In the genomic region with DNA sequence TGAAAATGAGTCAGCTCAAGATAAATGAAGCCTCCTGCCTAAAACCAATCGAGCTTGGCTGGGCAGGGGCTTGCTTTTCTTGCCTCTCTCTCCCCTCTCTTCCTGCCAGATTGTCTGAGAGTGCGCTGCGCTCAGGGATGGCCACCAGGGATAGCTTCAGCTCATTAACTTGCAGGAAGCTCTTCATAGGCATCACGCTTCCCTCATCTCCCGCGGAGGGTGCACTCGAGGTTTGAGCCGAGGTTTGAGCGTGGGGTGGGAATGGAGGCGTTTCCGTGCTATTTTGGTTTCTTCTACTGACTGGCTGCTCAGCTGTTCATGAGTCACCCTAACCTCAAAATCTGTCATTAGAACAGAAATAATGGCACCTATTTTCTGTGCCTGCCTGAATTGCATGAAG, we compare ENCODE assay signal across 9 mouse cellular contexts.
A peak's percentile ranks its signal among the peaks of the same experiment; 100 is the strongest.
DNase-seq lines count a peak whose midpoint lies in the region; ATAC-seq lines count a peak whose summit lies in the region.
"Had no signal": no experiment of that assay in that cellular context is flagged by ENCODE, and none has a peak within 500 bp of the region (broad histone marks: within the 10 kb centered on the region; RNA-seq: fewer than 3 reads in every experiment).

No protein-coding gene starts in this region.

- no peak overlapping the region for H3K9ac ChIP-seq in kidney, embryonic 14.5 days (ENCODE audit: low read depth, low read length)
- no peak overlapping the region for H3K9ac ChIP-seq in embryonic facial prominence, embryonic 15.5 days
- H3K9ac ChIP-seq in liver, embryonic 12.5 days, result no peak overlapping the region
- H3K9ac ChIP-seq: stomach, embryonic 15.5 days had no signal

- no peaks in the 10 kb centered on the region for H3K27me3 ChIP-seq in kidney, embryonic 14.5 days (ENCODE audit: control insufficient read depth, insufficient read depth, low read length)
- H3K27me3 ChIP-seq in embryonic facial prominence, embryonic 15.5 days, result no peaks in the 10 kb centered on the region
- no peaks in the 10 kb centered on the region for H3K27me3 ChIP-seq in liver, embryonic 12.5 days (replicated peaks)
- H3K27me3 ChIP-seq: stomach, embryonic 15.5 days had no signal

- H3K4me3 ChIP-seq in kidney, embryonic 14.5 days (ENCODE audit: low read length), result no peak overlapping the region
- H3K4me3 ChIP-seq in embryonic facial prominence, embryonic 15.5 days (replicated peaks), result no peak overlapping the region
- H3K4me3 ChIP-seq in liver, embryonic 12.5 days, result no peak overlapping the region
- H3K4me3 ChIP-seq: stomach, embryonic 15.5 days had no signal

- 19% methylated on average over 11 of the region's 11 CpGs for WGBS in kidney, embryonic 14.5 days
- WGBS in embryonic facial prominence, embryonic 15.5 days, result 38% methylated on average over 11 of the region's 11 CpGs
- 17% methylated on average over 11 of the region's 11 CpGs for WGBS in liver, embryonic 12.5 days (ENCODE audit: insufficient replicate concordance)

- intact Hi-C loops in heart, postnatal 14 days (cut with DNase I), result no loop called here
- intact Hi-C loops in left cerebral cortex, postnatal 10 days (cut with DNase I), result no loop called here

- no peak overlapping the region; the same call in 1 of the 2 replicates for H3K4me2 ChIP-seq in kidney, embryonic 14.5 days (replicated peaks; ENCODE audit: low read depth, low read length)
- H3K4me2 ChIP-seq in embryonic facial prominence, embryonic 15.5 days (replicated peaks), result no peak overlapping the region; the same call in 1 of the 2 replicates
- no peak overlapping the region for H3K4me2 ChIP-seq in liver, embryonic 12.5 days
- H3K4me2 ChIP-seq: stomach, embryonic 15.5 days had no signal

- peaks cover 2% of the 10 kb centered on the region; the same call in 1 of the 2 replicates for H3K9me3 ChIP-seq in kidney, embryonic 14.5 days (ENCODE audit: control insufficient read depth, low read length)
- no peaks in the 10 kb centered on the region for H3K9me3 ChIP-seq in embryonic facial prominence, embryonic 15.5 days (replicated peaks)
- H3K9me3 ChIP-seq in liver, embryonic 12.5 days (replicated peaks), result no peaks in the 10 kb centered on the region
- H3K9me3 ChIP-seq: stomach, embryonic 15.5 days had no signal

- H3K27ac ChIP-seq in kidney, embryonic 14.5 days (ENCODE audit: low read depth, low read length), result no peak overlapping the region
- H3K27ac ChIP-seq in embryonic facial prominence, embryonic 15.5 days (replicated peaks), result no peak overlapping the region
- H3K27ac ChIP-seq in liver, embryonic 12.5 days, result no peak overlapping the region
- H3K27ac ChIP-seq: stomach, embryonic 15.5 days had no signal

- ATAC-seq in kidney, embryonic 14.5 days (ENCODE audit: low FRiP score, low TSS enrichment), result peak; percentile 46; the same call in 1 of the 2 replicates
- peak; percentile 39; the same call in 1 of the 2 replicates for ATAC-seq in embryonic facial prominence, embryonic 15.5 days (ENCODE audit: insufficient number of reproducible peaks, low FRiP score, low TSS enrichment, low read depth)
- no peak for ATAC-seq in liver, embryonic 12.5 days

- no peaks in the 10 kb centered on the region for H3K36me3 ChIP-seq in kidney, embryonic 14.5 days (ENCODE audit: control insufficient read depth, insufficient read depth, low read length)
- no peaks in the 10 kb centered on the region for H3K36me3 ChIP-seq in embryonic facial prominence, embryonic 15.5 days
- no peaks in the 10 kb centered on the region for H3K36me3 ChIP-seq in liver, embryonic 12.5 days
- H3K36me3 ChIP-seq: stomach, embryonic 15.5 days had no signal

- no peaks in the 10 kb centered on the region for H3K4me1 ChIP-seq in kidney, embryonic 14.5 days (ENCODE audit: control insufficient read depth, insufficient read depth, low read length)
- H3K4me1 ChIP-seq in embryonic facial prominence, embryonic 15.5 days, result peaks cover 6% of the 10 kb centered on the region; the same call in 1 of the 2 replicates
- H3K4me1 ChIP-seq in liver, embryonic 12.5 days, result no peaks in the 10 kb centered on the region

- DNase-seq in kidney, adult 8-10 months, result no peak
- DNase-seq in adrenal gland, adult 8-10 months, result peak; percentile 32
- DNase-seq in heart, postnatal 14 days, result peak; percentile 20 to 25
- DNase-seq in left cerebral cortex, postnatal 10 days (ENCODE audit: extremely low spot score in 1 of 2, low spot score in 2 of 2), result peak; percentile 66 to 75
- peak; percentile 84 to 90 for DNase-seq in right cerebral cortex, postnatal 10 days (ENCODE audit: low spot score in 2 of 2)

Comparison
In these comparisons a context has a peak if more than half of its experiments do, and no peak if none do; other contexts are left out.
1. DNase-seq: peak in adrenal gland, adult 8-10 months (single experiment), heart, postnatal 14 days (2 of 2), left cerebral cortex, postnatal 10 days (2 of 2) and right cerebral cortex, postnatal 10 days (2 of 2); none in kidney, adult 8-10 months (0 of 2).